Mouse (Mus musculus): ENCODE measurements around the gene Gnpat. TPM values are rescaled to one million over a fixed set of nuclear protein-coding genes. Genes with fewer than 3 reads are reported as not detected.

The Gnpat gene
- polyA plus RNA-seq, 1 experiment, result 95.4 TPM

- H3K4me3 ChIP-seq, result no peak overlapping the region
- H3K4me2 ChIP-seq (ENCODE audit: low read depth), result no peak overlapping the region
Observed at GRCm38 (mm10) chr8:124930649-124931048, 67.8 kb downstream of the Gnpat start.

GRCm38 (mm10) chr8:124932435-124932834, 69.6 kb downstream of the Gnpat start:
- no peaks in the 10 kb centered on the region for H3K36me3 ChIP-seq (ENCODE audit: control insufficient read depth, insufficient read depth)
- peaks cover 95% of the 10 kb centered on the region for H3K79me2 ChIP-seq (ENCODE audit: control insufficient read depth, insufficient read depth)
- H3K4me2 ChIP-seq (ENCODE audit: low read depth), result no peak overlapping the region
- no peak overlapping the region for H3ac ChIP-seq (ENCODE audit: control insufficient read depth, insufficient read length)
- no peaks in the 10 kb centered on the region for H3K27me3 ChIP-seq (ENCODE audit: control insufficient read depth, insufficient read depth, insufficient read length)
- TF ChIP-seq E2F4 (IDR thresholded peaks at IDR 0.05; ENCODE audit: insufficient read depth) (no peak), MYOD1 (IDR thresholded peaks at IDR 0.05; ENCODE audit: control insufficient read depth in 1 of 3, insufficient read length in 2 of 3, low read depth in 2 of 3) (no peak), POLR2A (IDR thresholded peaks at IDR 0.05; ENCODE audit: insufficient read length, low read depth) (no peak), USF1 (IDR thresholded peaks at IDR 0.05; ENCODE audit: low read depth) (no peak), REST (IDR thresholded peaks at IDR 0.05; ENCODE audit: insufficient read depth, insufficient read length) (no peak), POLR2AphosphoS2 (IDR thresholded peaks at IDR 0.05; ENCODE audit: insufficient read length, low read depth) (no peak), SRF (IDR thresholded peaks at IDR 0.05; ENCODE audit: control insufficient read depth, insufficient read length, low read depth) (no peak), TCF12 (IDR thresholded peaks at IDR 0.05; ENCODE audit: insufficient read depth, poor library complexity, severe bottlenecking) (no peak), MAX (IDR thresholded peaks at IDR 0.05; ENCODE audit: low read depth) (no peak), CEBPB (IDR thresholded peaks at IDR 0.05; ENCODE audit: insufficient read depth, poor library complexity, severe bottlenecking) (no peak), MYOG (IDR thresholded peaks at IDR 0.05; ENCODE audit: control insufficient read depth in 1 of 3, insufficient read depth in 1 of 3, insufficient read length in 2 of 3, low read depth in 2 of 3) (no peak), TCF3 (IDR thresholded peaks at IDR 0.05; ENCODE audit: insufficient read length, low read depth) (no peak)
- no peak overlapping the region for H3K4me3 ChIP-seq

More at GRCm38 (mm10) chr8:124930649-124931048, 67.8 kb downstream of the Gnpat start:
- TF ChIP-seq SRF (IDR thresholded peaks at IDR 0.05; ENCODE audit: control insufficient read depth, insufficient read length, low read depth), result no peak
- no peak for TF ChIP-seq MYOG (IDR thresholded peaks at IDR 0.05; ENCODE audit: control insufficient read depth in 1 of 3, insufficient read depth in 1 of 3, insufficient read length in 2 of 3, low read depth in 2 of 3)
- TF ChIP-seq REST (IDR thresholded peaks at IDR 0.05; ENCODE audit: insufficient read depth, insufficient read length), result no peak
- TF ChIP-seq CEBPB (IDR thresholded peaks at IDR 0.05; ENCODE audit: insufficient read depth, poor library complexity, severe bottlenecking), result no peak
- no peak for TF ChIP-seq E2F4 (IDR thresholded peaks at IDR 0.05; ENCODE audit: insufficient read depth)
- no peak for TF ChIP-seq MAX (IDR thresholded peaks at IDR 0.05; ENCODE audit: low read depth)
- no peak for TF ChIP-seq POLR2AphosphoS2 (IDR thresholded peaks at IDR 0.05; ENCODE audit: insufficient read length, low read depth)
- no peak for TF ChIP-seq TCF12 (IDR thresholded peaks at IDR 0.05; ENCODE audit: insufficient read depth, poor library complexity, severe bottlenecking)
- no peak for TF ChIP-seq POLR2A (IDR thresholded peaks at IDR 0.05; ENCODE audit: insufficient read length, low read depth)
- TF ChIP-seq USF1 (IDR thresholded peaks at IDR 0.05; ENCODE audit: low read depth), result no peak
- TF ChIP-seq MYOD1 (IDR thresholded peaks at IDR 0.05; ENCODE audit: control insufficient read depth in 1 of 3, insufficient read length in 2 of 3, low read depth in 2 of 3), result no peak
- no peak for TF ChIP-seq TCF3 (IDR thresholded peaks at IDR 0.05; ENCODE audit: insufficient read length, low read depth)
- H3ac ChIP-seq (ENCODE audit: control insufficient read depth, insufficient read length), result no peak overlapping the region
- peaks cover 79% of the 10 kb centered on the region for H3K79me2 ChIP-seq (ENCODE audit: control insufficient read depth, insufficient read depth)
- H3K36me3 ChIP-seq (ENCODE audit: control insufficient read depth, insufficient read depth), result no peaks in the 10 kb centered on the region
- no peaks in the 10 kb centered on the region for H3K27me3 ChIP-seq (ENCODE audit: control insufficient read depth, insufficient read depth, insufficient read length)

- Histone ChIP-seq H3K36me3 (ENCODE audit: control insufficient read depth, insufficient read depth) (no peaks in the 10 kb centered on the region), H3K27me3 (ENCODE audit: control insufficient read depth, insufficient read depth, insufficient read length) (no peaks in the 10 kb centered on the region), H3ac (ENCODE audit: control insufficient read depth, insufficient read length) (no peak overlapping the region), H3K4me3 (no peak overlapping the region), H3K79me2 (ENCODE audit: control insufficient read depth, insufficient read depth) (peaks cover 94% of the 10 kb centered on the region), H3K4me2 (ENCODE audit: low read depth) (no peak overlapping the region)
- TF ChIP-seq USF1 (IDR thresholded peaks at IDR 0.05; ENCODE audit: low read depth), result no peak
Observed at GRCm38 (mm10) chr8:124935116-124935515, 72.3 kb downstream of the Gnpat start.

GRCm38 (mm10) chr8:124936699-124937098, 73.9 kb downstream of the Gnpat start:
- Histone ChIP-seq H3K4me3 (no peak overlapping the region), H3K36me3 (ENCODE audit: control insufficient read depth, insufficient read depth) (no peaks in the 10 kb centered on the region), H3ac (ENCODE audit: control insufficient read depth, insufficient read length) (no peak overlapping the region), H3K4me2 (ENCODE audit: low read depth) (no peak overlapping the region), H3K79me2 (ENCODE audit: control insufficient read depth, insufficient read depth) (peaks cover 94% of the 10 kb centered on the region), H3K27me3 (ENCODE audit: control insufficient read depth, insufficient read depth, insufficient read length) (no peaks in the 10 kb centered on the region)
- no peak for TF ChIP-seq MYOD1 (IDR thresholded peaks at IDR 0.05; ENCODE audit: control insufficient read depth in 1 of 3, insufficient read length in 2 of 3, low read depth in 2 of 3)
- TF ChIP-seq TCF3 (IDR thresholded peaks at IDR 0.05; ENCODE audit: insufficient read length, low read depth), result no peak
- no peak for TF ChIP-seq REST (IDR thresholded peaks at IDR 0.05; ENCODE audit: insufficient read depth, insufficient read length)
- no peak for TF ChIP-seq SRF (IDR thresholded peaks at IDR 0.05; ENCODE audit: control insufficient read depth, insufficient read length, low read depth)
- TF ChIP-seq E2F4 (IDR thresholded peaks at IDR 0.05; ENCODE audit: insufficient read depth), result no peak

GRCm38 (mm10) chr8:124937293-124937692, 74.5 kb downstream of the Gnpat start:
- H3K27me3 ChIP-seq (ENCODE audit: control insufficient read depth, insufficient read depth, insufficient read length), result no peaks in the 10 kb centered on the region
- H3K4me3 ChIP-seq, result no peak overlapping the region
- no peak for TF ChIP-seq REST (IDR thresholded peaks at IDR 0.05; ENCODE audit: insufficient read depth, insufficient read length)
- TF ChIP-seq USF1 (IDR thresholded peaks at IDR 0.05; ENCODE audit: low read depth), result no peak
- TF ChIP-seq POLR2A (IDR thresholded peaks at IDR 0.05; ENCODE audit: insufficient read length, low read depth), result no peak
- no peak for TF ChIP-seq MYOD1 (IDR thresholded peaks at IDR 0.05; ENCODE audit: control insufficient read depth in 1 of 3, insufficient read length in 2 of 3, low read depth in 2 of 3)
- no peak for TF ChIP-seq SRF (IDR thresholded peaks at IDR 0.05; ENCODE audit: control insufficient read depth, insufficient read length, low read depth)
- TF ChIP-seq CEBPB (IDR thresholded peaks at IDR 0.05; ENCODE audit: insufficient read depth, poor library complexity, severe bottlenecking), result no peak
- no peak for TF ChIP-seq TCF12 (IDR thresholded peaks at IDR 0.05; ENCODE audit: insufficient read depth, poor library complexity, severe bottlenecking)
- no peak for TF ChIP-seq MAX (IDR thresholded peaks at IDR 0.05; ENCODE audit: low read depth)
- TF ChIP-seq E2F4 (IDR thresholded peaks at IDR 0.05; ENCODE audit: insufficient read depth), result no peak
- TF ChIP-seq TCF3 (IDR thresholded peaks at IDR 0.05; ENCODE audit: insufficient read length, low read depth), result no peak
- TF ChIP-seq POLR2AphosphoS2 (IDR thresholded peaks at IDR 0.05; ENCODE audit: insufficient read length, low read depth), result no peak
- TF ChIP-seq MYOG (IDR thresholded peaks at IDR 0.05; ENCODE audit: control insufficient read depth in 1 of 3, insufficient read depth in 1 of 3, insufficient read length in 2 of 3, low read depth in 2 of 3), result no peak
- no peaks in the 10 kb centered on the region for H3K36me3 ChIP-seq (ENCODE audit: control insufficient read depth, insufficient read depth)
- H3K4me2 ChIP-seq (ENCODE audit: low read depth), result no peak overlapping the region
- peaks cover 94% of the 10 kb centered on the region for H3K79me2 ChIP-seq (ENCODE audit: control insufficient read depth, insufficient read depth)
- no peak overlapping the region for H3ac ChIP-seq (ENCODE audit: control insufficient read depth, insufficient read length)

Other genes with a start within 250 kb of the Gnpat start
- 102 TPM for gene 2310022B05Rik, start 199.7 kb upstream of the Gnpat start, polyA plus RNA-seq (2012; fragmentation: generic; extraction: Trizol)
- gene Ttc13, start 141.1 kb upstream of the Gnpat start, polyA plus RNA-seq (2012; fragmentation: generic; extraction: Trizol), result 25.6 TPM
- gene Arv1, start 140.9 kb upstream of the Gnpat start, polyA plus RNA-seq (2012; fragmentation: generic; extraction: Trizol), result 10.0 TPM
- gene Fam89a, start 111.2 kb upstream of the Gnpat start, polyA plus RNA-seq (2012; fragmentation: generic; extraction: Trizol), result 0.36 TPM
- 0.01 TPM for gene Trim67, start 69.9 kb upstream of the Gnpat start, polyA plus RNA-seq (2012; fragmentation: generic; extraction: Trizol)
- 27.1 TPM for gene 2810004N23Rik, start 87 bp downstream of the Gnpat start, polyA plus RNA-seq (2012; fragmentation: generic; extraction: Trizol)
- 8.8 TPM for gene Exoc8, start 34.7 kb downstream of the Gnpat start, polyA plus RNA-seq (2012; fragmentation: generic; extraction: Trizol)
- gene Sprtn, start 34.9 kb downstream of the Gnpat start, polyA plus RNA-seq (2012; fragmentation: generic; extraction: Trizol), result 13.3 TPM
- 35.8 TPM for gene Egln1, start 86.3 kb downstream of the Gnpat start, polyA plus RNA-seq (2012; fragmentation: generic; extraction: Trizol)
- 59.9 TPM for gene Tsnax, start 150.0 kb downstream of the Gnpat start, polyA plus RNA-seq (2012; fragmentation: generic; extraction: Trizol)
- gene Disc1, start 191.2 kb downstream of the Gnpat start, polyA plus RNA-seq (2012; fragmentation: generic; extraction: Trizol), result 0.06 TPM